Mouse (Mus musculus): Measurements from ENCODE around the gene Zpbp. TPM values are rescaled to one million over a fixed set of nuclear protein-coding genes. Genes with fewer than 3 reads are reported as not detected.

The Zpbp gene
- total RNA-seq, 1 experiment from 2014 or later = 1.1 TPM

Other genes starting within 250 kb of the Zpbp start
- gene Spata48, start 314 bp downstream of the Zpbp start, total RNA-seq (2017) = 1.1 and 3.2 TPM in 2 replicates
- gene 4930512M02Rik, start 165.4 kb upstream of the Zpbp start, total RNA-seq (2017) = not detected in 2 replicates
- gene Ikzf1, start 222.6 kb upstream of the Zpbp start, total RNA-seq (2017) = 197 and 213 TPM in 2 replicates